Mouse (Mus musculus) limb, embryonic 10.5 days (tissue): ENCODE data around the gene Col25a1. TPM values are rescaled to one million over a fixed set of nuclear protein-coding genes. Genes with fewer than 3 reads are reported as not detected.

Experiments
- DNase-seq: peaks from one replicate; pipeline ENCODE4 v3.0.0-alpha.2; 2017; ENCODE audit warnings: low spot score
- H3K27ac ChIP-seq: fragments of 300-500 bp; sonication (generic); 2 replicates; pipeline ENCODE4 v1.5.1; 2016; ENCODE audit warnings: mild to moderate bottlenecking
- H3K27me3 ChIP-seq: fragments of 300-500 bp; sonication (generic); 2 replicates; pipeline ENCODE4 v1.6.1; 2016; ENCODE audit warnings: low read depth, mild to moderate bottlenecking; ENCODE audit not compliant: poor library complexity, severe bottlenecking
- H3K36me3 ChIP-seq: fragments of 300-500 bp; sonication (generic); 2 replicates; pipeline ENCODE4 v1.6.1; 2016; ENCODE audit warnings: mild to moderate bottlenecking, moderate library complexity
- H3K4me1 ChIP-seq: fragments of 300-500 bp; sonication (generic); 2 replicates; pipeline ENCODE4 v1.6.1; 2016
- H3K4me3 ChIP-seq: fragments of 300-500 bp; sonication (generic); 2 replicates; pipeline ENCODE4 v1.5.1; 2016; ENCODE audit warnings: mild to moderate bottlenecking, moderate library complexity
- H3K9me3 ChIP-seq: fragments of 300-500 bp; sonication (generic); replicated peaks from 2 replicates; pipeline ENCODE4 v1.6.1; 2016; ENCODE audit warnings: mild to moderate bottlenecking
- WGBS: fragments of 180-500 bp; shearing (Covaris S2); methylation state at CpG from one replicate; pipeline ENCODE4 v1.1.7; 2016; 5-methylcytosine and 5-hydroxymethylcytosine counted together
- polyA plus RNA-seq: library from polyadenylated mRNA; unstranded; fragments of >200 nt; fragmentation: Nextera tagmentation; extraction: Ambion mirVana; gene quantifications from 2 replicates; pipeline ENCODE4 v1.2.1, GENCODE M21; 2016

Col25a1 gene
- polyA plus RNA-seq, 1 experiment from 2014 or later = 18.3 TPM

DNA sequence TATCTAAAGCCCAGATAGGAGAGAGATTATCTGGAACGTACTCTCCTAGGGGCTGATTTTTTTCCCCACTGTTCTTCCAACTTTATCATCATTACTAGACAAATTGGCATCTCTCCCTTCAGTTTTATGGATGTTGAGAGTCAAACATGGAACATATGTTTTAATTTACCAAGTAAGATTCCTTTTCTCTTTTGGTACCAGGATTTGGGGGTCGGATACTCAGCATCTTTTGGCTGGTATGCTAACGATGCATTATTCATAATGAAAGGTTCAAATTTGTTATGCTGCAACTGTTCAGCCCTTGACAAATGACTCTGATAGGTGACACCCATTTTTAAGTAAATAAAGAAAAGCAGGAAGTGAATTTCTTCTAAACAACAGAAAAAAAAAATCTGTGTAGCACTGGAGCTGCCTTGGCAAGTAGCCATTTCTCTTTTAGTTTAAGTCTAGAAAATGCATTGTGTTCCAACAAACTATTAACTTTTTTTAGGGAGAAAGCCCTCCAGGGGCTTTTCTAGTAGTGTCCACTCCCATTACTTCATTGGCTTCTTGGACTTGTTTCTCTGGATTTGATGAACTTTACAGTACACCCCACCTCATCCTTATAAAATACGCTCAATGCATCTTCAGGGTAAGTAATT lies 223.2 kb downstream of the Col25a1 start:
- H3K36me3 ChIP-seq = no peaks in the 10 kb centered on the region
- 72% methylated on average over 4 of the region's 4 CpGs for WGBS
- no peaks in the 10 kb centered on the region for H3K27me3 ChIP-seq
- peaks cover 16% of the 10 kb centered on the region for H3K4me1 ChIP-seq
- H3K27ac ChIP-seq = no peak overlapping the region
- DNase-seq = no peak
- H3K9me3 ChIP-seq = no peaks in the 10 kb centered on the region
- H3K4me3 ChIP-seq = no peak overlapping the region

DNA sequence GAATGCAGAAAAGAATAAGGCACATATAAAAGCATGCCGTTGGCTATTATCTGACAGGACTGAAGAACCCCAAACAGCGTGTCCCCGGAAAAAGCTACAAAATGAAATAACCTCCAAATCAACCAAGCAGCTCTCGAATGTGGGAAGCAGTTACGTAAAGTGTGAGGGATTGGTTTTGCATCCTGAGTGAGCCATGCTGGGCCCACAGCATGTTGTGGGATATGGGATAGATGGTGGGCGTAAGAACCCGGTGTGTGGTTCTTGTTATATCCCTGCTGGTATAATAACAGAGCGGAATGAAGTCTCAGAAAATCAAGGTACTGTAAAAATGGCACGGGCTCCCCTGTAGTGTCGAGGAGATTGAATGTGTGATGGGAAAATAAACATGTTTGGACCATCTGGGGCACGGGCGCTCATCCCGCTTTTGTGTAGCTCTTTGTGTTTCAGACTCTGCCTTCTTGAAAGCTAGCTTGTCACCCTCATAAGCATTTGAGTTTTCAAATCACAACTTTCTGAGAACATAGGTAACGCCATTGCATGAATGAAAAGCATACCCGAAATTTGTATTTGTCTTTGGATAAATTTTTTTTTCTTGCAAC lies 225.4 kb downstream of the Col25a1 start:
- H3K27ac ChIP-seq = no peak overlapping the region
- H3K9me3 ChIP-seq = no peaks in the 10 kb centered on the region
- 95% methylated on average over 15 of the region's 15 CpGs for WGBS
- H3K4me3 ChIP-seq = no peak overlapping the region
- DNase-seq = no peak
- peaks cover 24% of the 10 kb centered on the region for H3K4me1 ChIP-seq
- no peaks in the 10 kb centered on the region for H3K36me3 ChIP-seq
- H3K27me3 ChIP-seq = no peaks in the 10 kb centered on the region

DNA sequence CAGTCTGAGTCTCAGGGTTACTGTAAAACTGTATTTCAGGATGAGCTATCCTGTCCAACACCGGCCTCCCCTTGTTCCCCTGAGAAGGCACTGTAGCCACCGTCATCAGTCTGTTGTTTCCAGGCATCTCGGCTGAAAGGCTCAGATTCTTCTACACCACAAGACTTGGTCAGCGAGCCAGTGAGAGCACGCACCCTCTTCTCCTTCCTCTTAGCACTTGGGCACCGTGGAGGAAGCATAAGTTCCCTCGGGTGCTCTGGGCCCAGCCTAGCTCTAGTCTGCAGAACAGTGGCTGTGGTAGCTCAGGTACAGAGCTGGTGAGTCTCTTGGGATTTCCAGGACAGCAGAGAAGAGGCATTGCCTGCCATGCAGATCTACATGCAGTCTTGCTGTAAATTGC lies 229.5 kb downstream of the Col25a1 start:
- H3K27ac ChIP-seq = peak overlapping the region; percentile 74
- no peak overlapping the region for H3K4me3 ChIP-seq
- H3K27me3 ChIP-seq = no peaks in the 10 kb centered on the region
- no peak for DNase-seq
- no peaks in the 10 kb centered on the region for H3K36me3 ChIP-seq
- no peaks in the 10 kb centered on the region for H3K9me3 ChIP-seq
- WGBS = 91% methylated on average over 7 of the region's 7 CpGs
- peaks cover 27% of the 10 kb centered on the region for H3K4me1 ChIP-seq

DNA sequence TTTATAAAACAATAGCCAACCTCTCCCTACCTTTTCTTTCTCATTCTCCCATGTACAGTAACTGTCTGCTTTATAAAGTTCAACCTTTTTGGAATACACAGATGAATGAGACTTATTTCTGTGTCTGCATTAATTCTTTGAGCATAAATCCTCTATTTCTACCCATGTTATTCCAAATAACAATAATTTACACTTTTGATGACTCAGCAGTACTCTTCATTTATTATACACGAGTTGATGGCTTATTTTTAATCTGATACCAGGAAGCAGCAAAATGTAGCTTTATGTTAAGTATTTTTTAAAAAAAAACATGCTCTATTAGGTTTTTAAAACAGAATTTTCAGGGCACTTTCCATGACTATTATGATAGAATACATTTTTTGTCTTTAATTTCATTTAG lies 230.6 kb downstream of the Col25a1 start:
- 75% methylated on average over 1 of the region's 1 CpGs for WGBS
- H3K9me3 ChIP-seq = no peaks in the 10 kb centered on the region
- no peak for DNase-seq
- no peaks in the 10 kb centered on the region for H3K36me3 ChIP-seq
- no peaks in the 10 kb centered on the region for H3K27me3 ChIP-seq
- H3K4me3 ChIP-seq = no peak overlapping the region
- peaks cover 27% of the 10 kb centered on the region for H3K4me1 ChIP-seq
- H3K27ac ChIP-seq = no peak overlapping the region

DNA sequence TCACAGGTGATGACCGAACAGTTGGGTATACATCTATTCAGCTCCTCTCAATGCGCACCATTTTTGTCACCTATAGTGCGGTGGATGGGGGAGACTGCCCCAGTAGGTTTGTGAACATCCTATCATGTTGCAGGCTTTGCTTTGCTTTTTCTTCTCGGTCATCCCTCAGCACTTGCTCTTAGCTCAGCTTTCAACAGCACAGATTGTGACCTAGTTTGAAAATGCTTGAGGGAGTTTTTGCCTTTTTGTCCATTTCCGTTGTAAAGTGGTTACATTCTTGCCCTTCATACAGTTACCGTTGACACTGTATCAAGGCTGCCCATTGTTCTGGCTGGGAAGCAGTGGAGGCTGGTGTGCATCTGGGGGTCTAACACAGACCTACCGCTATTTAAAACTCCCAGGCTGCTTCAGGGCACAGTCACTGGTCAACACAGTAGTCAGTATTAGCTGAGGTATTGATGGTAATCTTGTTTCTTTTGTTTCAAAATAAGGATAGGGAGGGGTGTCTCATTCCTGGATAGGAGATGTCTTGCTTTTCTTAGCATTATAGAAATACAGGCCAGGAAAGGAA lies 231.6 kb downstream of the Col25a1 start:
- H3K4me3 ChIP-seq = no peak overlapping the region
- no peaks in the 10 kb centered on the region for H3K27me3 ChIP-seq
- no peaks in the 10 kb centered on the region for H3K36me3 ChIP-seq
- DNase-seq = no peak
- WGBS = 91% methylated on average over 7 of the region's 7 CpGs
- no peak overlapping the region for H3K27ac ChIP-seq
- H3K9me3 ChIP-seq = no peaks in the 10 kb centered on the region
- peaks cover 37% of the 10 kb centered on the region for H3K4me1 ChIP-seq

DNA sequence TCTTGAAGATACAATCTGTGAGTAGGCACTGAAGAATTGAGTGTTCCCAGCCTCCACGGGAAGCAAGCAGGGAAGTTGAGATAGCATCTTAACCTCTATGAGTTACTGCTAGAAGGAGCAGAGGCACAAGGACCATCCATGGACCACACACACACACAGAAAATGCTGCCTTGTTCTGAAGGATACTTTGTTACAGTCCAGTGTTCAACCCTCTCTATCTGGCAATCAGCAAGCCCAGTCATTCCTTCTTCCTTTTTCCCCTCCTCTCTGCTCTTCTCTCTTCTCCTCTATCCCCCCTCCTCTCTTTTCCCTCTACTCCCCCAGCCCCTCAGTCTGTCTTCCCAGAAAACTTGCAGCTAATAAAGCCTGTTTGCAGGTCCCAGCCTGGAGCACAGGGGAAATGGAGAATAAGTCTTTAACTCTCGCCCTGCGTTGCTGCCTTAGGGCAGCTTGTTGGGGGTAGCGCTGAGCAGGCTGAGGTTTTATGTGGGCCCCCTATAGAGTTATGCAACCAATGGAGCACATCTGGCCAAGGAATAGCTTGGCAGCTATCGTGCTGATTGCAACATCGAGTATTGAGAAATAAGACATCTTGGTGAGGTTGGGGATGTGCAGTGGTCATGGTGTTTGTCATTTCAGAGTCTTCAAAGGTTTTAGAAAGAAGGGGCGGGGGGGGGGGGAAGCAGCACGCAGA lies 235.8 kb downstream of the Col25a1 start:
- peak overlapping the region; percentile 53; the same call in 1 of the 2 replicates for H3K27ac ChIP-seq
- no peaks in the 10 kb centered on the region for H3K9me3 ChIP-seq
- peaks cover 33% of the 10 kb centered on the region for H3K4me1 ChIP-seq
- H3K4me3 ChIP-seq = no peak overlapping the region
- 60% methylated on average over 8 of the region's 8 CpGs for WGBS
- H3K27me3 ChIP-seq = no peaks in the 10 kb centered on the region
- no peaks in the 10 kb centered on the region for H3K36me3 ChIP-seq
- DNase-seq = no peak

DNA sequence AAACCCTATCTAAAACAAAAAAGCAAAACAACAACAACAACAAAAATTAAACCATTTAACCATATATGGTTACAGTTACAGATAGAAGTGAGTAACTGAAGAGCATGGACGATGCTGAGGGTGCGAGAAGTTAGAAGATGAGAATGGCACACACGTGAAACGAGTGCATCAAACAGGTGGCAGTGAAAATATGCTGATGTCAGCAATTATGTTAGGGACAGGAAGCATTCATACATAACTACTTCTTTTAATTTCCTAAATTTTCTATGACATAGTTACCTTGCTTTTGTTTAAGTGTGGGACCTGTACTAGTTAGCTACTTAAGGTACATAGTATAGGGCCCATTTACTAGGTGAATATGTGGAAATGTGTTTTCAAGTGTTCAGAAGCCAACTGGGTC lies 237.1 kb downstream of the Col25a1 start:
- no peak for DNase-seq
- Histone ChIP-seq H3K4me3 (no peak overlapping the region), H3K36me3 (no peaks in the 10 kb centered on the region), H3K4me1 (peaks cover 31% of the 10 kb centered on the region), H3K27me3 (no peaks in the 10 kb centered on the region), H3K9me3 (no peaks in the 10 kb centered on the region), H3K27ac (no peak overlapping the region)
- 93% methylated on average over 4 of the region's 4 CpGs for WGBS

DNA sequence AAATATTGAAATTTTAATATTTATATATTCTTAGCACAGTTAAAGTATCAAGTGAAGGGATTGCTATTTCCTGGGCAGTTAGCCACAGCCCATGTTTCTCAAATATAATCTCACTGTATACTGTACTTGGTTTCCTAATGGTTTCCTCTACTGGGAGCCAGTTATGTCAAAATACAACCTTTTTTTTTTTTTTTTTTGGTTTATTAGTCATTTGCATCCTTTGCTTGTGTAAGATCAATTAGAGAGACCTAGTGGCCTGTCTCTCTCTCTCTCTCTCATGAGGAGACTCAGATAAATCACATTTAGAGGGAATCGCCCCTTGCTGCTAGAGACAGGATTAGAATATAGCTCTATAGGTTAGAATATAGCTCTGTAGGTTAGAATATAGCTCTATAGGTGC lies 237.8 kb downstream of the Col25a1 start:
- no peaks in the 10 kb centered on the region for H3K9me3 ChIP-seq
- H3K27ac ChIP-seq = no peak overlapping the region
- H3K27me3 ChIP-seq = no peaks in the 10 kb centered on the region
- H3K4me3 ChIP-seq = no peak overlapping the region
- WGBS = 97% methylated on average over 1 of the region's 1 CpGs
- peaks cover 37% of the 10 kb centered on the region for H3K4me1 ChIP-seq
- H3K36me3 ChIP-seq = no peaks in the 10 kb centered on the region
- DNase-seq = no peak

DNA sequence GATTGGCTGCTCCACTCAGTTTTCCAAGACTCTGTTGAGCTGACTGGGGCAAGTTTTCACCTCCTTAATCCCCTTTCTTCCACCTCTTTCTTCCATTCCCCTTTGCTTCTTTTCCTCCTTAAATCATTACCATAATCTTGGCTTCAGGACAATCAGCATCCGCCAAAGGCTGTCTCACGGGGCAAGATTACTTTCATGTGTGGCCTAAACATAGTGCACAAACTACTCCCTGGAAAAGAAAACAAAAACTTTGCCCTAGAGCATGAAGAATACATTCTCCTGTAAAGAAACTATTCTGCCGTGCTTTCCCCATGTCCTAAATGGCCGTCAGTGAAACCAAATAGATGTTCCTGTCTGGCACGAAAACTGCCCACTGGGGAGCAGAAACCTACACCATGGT lies 238.9 kb downstream of the Col25a1 start:
- H3K27ac ChIP-seq = peak overlapping the region; percentile 34; the same call in 1 of the 2 replicates
- H3K27me3 ChIP-seq = no peaks in the 10 kb centered on the region
- no peak for DNase-seq
- H3K4me1 ChIP-seq = peaks cover 42% of the 10 kb centered on the region
- no peaks in the 10 kb centered on the region for H3K36me3 ChIP-seq
- H3K4me3 ChIP-seq = no peak overlapping the region
- 81% methylated on average over 5 of the region's 5 CpGs for WGBS
- no peaks in the 10 kb centered on the region for H3K9me3 ChIP-seq

DNA sequence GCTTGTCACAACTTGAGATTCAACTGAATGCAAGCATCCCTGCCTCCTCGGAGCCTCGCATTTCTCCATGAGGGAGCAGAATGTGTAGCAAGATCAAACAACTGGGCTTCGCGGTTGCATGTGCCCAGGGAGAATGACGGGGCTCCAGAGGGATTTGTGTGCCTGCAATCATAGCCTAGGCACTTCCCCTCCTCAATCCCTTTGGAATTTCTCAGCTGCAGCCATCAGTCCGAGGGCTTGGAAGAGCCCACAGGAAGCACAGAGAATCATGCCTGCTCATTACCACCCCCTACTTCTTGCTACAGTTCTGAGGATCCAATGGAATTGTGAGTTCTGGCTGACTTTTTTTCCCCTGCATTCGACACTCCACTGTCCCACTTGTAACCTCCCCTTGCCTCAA lies 241.8 kb downstream of the Col25a1 start:
- Histone ChIP-seq H3K4me1 (peaks cover 30% of the 10 kb centered on the region), H3K9me3 (no peaks in the 10 kb centered on the region), H3K27me3 (no peaks in the 10 kb centered on the region), H3K36me3 (no peaks in the 10 kb centered on the region), H3K27ac (0 out of 2 replicates have a peak overlapping the region, but pooled peaks have one; percentile 12), H3K4me3 (no peak overlapping the region)
- no peak for DNase-seq
- WGBS = 47% methylated on average over 7 of the region's 7 CpGs

DNA sequence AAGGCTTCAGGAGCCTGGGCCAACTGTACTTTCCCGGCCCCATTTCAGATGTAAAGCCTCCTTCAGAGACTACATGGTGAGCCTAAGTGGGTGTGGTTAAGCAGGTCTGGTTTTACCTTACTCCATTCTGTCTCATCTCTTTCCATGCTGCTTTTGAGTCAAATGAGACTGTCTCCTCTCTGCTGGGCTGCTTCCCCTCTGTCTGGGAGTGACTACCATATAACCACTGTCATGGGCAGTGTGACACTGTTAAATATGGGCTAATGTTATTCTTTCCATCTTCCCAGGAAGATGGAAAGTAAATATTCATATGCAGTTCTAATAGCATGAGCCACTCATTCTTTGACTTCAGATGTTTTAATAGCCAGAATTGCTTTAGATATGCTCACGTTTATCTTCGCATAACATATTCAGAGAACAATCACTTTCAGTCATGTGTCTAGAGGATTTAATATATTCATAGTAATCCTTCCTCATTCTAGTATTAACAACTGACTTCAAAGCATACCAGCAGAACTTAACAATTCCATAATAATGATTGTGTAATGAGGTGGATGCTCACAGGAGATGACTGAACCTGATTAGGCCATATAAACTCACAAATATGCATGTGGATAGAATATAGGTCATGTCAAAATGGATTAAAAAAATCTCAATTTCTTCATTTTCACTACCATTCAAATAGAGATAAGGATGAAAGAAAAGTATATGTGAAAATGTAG lies 243.5 kb downstream of the Col25a1 start:
- H3K36me3 ChIP-seq = no peaks in the 10 kb centered on the region
- H3K4me1 ChIP-seq = peaks cover 24% of the 10 kb centered on the region
- H3K27me3 ChIP-seq = no peaks in the 10 kb centered on the region
- no peak for DNase-seq
- H3K9me3 ChIP-seq = no peaks in the 10 kb centered on the region
- H3K4me3 ChIP-seq = no peak overlapping the region
- WGBS = 93% methylated on average over 3 of the region's 3 CpGs
- no peak overlapping the region for H3K27ac ChIP-seq

DNA sequence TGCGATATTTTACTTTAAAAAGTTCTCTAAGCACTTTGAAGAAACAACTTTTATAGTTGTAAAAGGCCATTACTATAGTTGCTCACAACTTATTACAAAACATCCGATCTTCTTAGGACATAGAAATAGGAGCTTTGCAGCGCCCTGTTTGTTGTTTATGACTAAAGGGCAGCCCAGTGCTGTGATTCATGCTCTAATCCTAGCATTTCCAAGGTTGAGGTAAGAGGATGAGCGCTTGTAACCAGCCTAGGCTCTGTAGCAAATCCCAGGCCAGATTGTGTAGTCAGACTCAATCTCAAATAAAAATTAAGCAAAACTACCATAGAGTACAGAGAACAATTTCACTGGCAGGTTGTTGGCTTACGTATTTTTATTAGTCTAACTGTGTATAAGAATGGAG lies 246.5 kb downstream of the Col25a1 start:
- H3K4me3 ChIP-seq = no peak overlapping the region
- no peaks in the 10 kb centered on the region for H3K27me3 ChIP-seq
- peaks cover 17% of the 10 kb centered on the region for H3K4me1 ChIP-seq
- DNase-seq = no peak
- no peak overlapping the region for H3K27ac ChIP-seq
- H3K9me3 ChIP-seq = no peaks in the 10 kb centered on the region
- no peaks in the 10 kb centered on the region for H3K36me3 ChIP-seq
- WGBS = 97% methylated on average over 5 of the region's 5 CpGs

DNA sequence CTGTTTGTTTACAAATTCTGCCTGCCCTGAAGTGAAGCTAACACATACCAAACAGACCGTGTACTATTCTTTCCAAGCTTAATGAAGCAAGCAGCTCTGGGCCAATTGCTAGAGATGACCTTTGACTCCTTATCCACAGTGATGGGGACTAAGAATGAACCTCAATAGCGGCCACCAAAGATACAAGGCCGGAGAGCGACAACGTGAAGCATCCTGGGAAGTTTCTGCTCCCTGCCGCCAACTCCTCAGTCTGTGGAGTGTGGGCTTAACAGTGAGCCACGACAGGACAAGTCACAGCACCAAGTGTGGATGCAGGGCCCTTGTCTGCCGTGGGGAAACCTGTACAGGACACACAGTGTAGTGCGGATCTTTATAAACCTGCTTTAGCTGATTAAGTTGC lies 247.3 kb downstream of the Col25a1 start:
- Histone ChIP-seq H3K4me1 (peaks cover 9% of the 10 kb centered on the region), H3K36me3 (no peaks in the 10 kb centered on the region), H3K27me3 (no peaks in the 10 kb centered on the region), H3K9me3 (no peaks in the 10 kb centered on the region), H3K27ac (no peak overlapping the region), H3K4me3 (no peak overlapping the region)
- DNase-seq = no peak
- WGBS = 82% methylated on average over 9 of the region's 9 CpGs
